Mouse (Mus musculus): ENCODE data around the gene Fscn2. TPM values are rescaled to one million over a fixed set of nuclear protein-coding genes. Genes with fewer than 3 reads are reported as not detected.

Fscn2 gene
- polyA plus RNA-seq, 1 experiment: not detected

DNA sequence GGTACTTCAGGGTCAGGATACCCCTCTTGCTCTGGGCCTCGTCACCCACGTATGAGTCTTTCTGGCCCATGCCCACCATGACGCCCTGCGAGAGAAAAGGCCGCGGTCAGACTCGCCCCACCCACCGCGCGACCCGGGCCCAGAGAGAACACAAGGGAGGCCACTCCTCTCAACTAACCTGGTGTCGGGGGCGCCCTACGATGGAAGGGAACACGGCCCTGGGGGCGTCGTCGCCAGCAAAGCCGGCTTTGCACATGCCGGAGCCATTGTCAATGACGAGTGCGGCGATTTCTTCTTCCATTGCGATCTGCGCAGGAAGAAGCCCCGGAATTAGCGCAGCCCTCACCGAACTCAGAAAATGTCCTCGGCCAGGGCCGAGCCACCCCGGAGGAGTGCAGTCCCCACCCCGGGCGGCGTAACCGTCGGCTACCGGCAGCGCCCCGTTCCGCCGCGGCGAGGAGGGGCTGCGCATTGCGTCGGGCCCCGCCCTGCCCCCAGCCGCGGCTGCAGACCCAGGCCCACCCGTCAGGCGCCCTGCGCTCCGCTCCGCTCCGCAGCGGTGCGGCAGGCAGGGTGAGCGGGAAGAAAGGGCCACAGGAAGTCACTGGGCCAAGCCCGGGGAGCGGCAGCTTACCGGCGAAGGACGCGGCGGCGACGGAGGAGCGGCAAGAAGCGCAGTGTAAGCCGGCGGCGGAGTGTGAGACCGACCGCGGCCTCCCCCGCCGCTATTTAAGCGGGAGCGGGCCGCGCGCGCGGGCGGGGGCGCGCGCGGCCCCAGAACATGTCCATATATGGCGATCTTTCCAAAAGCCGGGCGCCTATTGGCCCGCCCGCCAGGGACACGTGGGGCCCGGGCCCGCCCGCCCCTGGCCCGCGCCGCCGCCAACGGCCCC is 13.3 kb upstream of the Fscn2 start, which contains the start of gene Actg1:
Gene Actg1 (minus strand): TSS at position 752 of the 893 bp plus-strand sequence.
- peaks cover 2% of the 10 kb centered on the region for H3K4me1 ChIP-seq (ENCODE audit: control insufficient read depth, insufficient read depth, low read length)
- peak; percentile 60 for TF ChIP-seq POLR2A (IDR thresholded peaks at IDR 0.05; ENCODE audit: insufficient read depth, low read length)
- no peak for TF ChIP-seq CTCF (IDR thresholded peaks at IDR 0.05; ENCODE audit: low read depth, low read length)

GRCm38 (mm10) chr11:120348684-120349370 is 12.5 kb upstream of the Fscn2 start:
- Histone ChIP-seq H3K4me3 (ENCODE audit: low read depth, low read length) (peak overlapping the region; percentile 74), H3K27me3 (ENCODE audit: control insufficient read depth, insufficient read depth, low read length, poor library complexity, severe bottlenecking) (no peaks in the 10 kb centered on the region), H3K27ac (ENCODE audit: insufficient read depth, low read length) (peak overlapping the region; percentile 85), H3K9ac (ENCODE audit: low read depth, poor library complexity, severe bottlenecking) (peak overlapping the region; percentile 99), H3K36me3 (ENCODE audit: control insufficient read depth, insufficient read depth, low read length, poor library complexity, severe bottlenecking) (peaks cover 21% of the 10 kb centered on the region), H3K9me3 (replicated peaks; ENCODE audit: control insufficient read depth, insufficient read depth, low read length, poor library complexity, severe bottlenecking) (no peaks in the 10 kb centered on the region), H3K4me1 (ENCODE audit: control insufficient read depth, insufficient read depth, low read length) (peaks cover 2% of the 10 kb centered on the region)
- no peak for TF ChIP-seq CTCF (IDR thresholded peaks at IDR 0.05; ENCODE audit: low read depth, low read length)
- no peak for TF ChIP-seq EP300 (IDR thresholded peaks at IDR 0.05; ENCODE audit: insufficient read depth, low read depth, low read length)
- no peak for TF ChIP-seq POLR2A (IDR thresholded peaks at IDR 0.05; ENCODE audit: insufficient read depth, low read length)

More for the DNA sequence above, 13.3 kb upstream of the Fscn2 start, which contains the start of gene Actg1:
- Histone ChIP-seq H3K9ac (ENCODE audit: low read depth, poor library complexity, severe bottlenecking) (peak within 1 kb of the TSS; percentile 99), H3K9me3 (replicated peaks; ENCODE audit: control insufficient read depth, insufficient read depth, low read length, poor library complexity, severe bottlenecking) (no peaks in the 10 kb centered on the region), H3K27ac (ENCODE audit: insufficient read depth, low read length) (peak within 1 kb of the TSS; percentile 85), H3K4me3 (ENCODE audit: low read depth, low read length) (peak within 1 kb of the TSS; percentile 93), H3K36me3 (ENCODE audit: control insufficient read depth, insufficient read depth, low read length, poor library complexity, severe bottlenecking) (peaks cover 21% of the 10 kb centered on the region), H3K27me3 (ENCODE audit: control insufficient read depth, insufficient read depth, low read length, poor library complexity, severe bottlenecking) (no peaks in the 10 kb centered on the region)

DNA sequence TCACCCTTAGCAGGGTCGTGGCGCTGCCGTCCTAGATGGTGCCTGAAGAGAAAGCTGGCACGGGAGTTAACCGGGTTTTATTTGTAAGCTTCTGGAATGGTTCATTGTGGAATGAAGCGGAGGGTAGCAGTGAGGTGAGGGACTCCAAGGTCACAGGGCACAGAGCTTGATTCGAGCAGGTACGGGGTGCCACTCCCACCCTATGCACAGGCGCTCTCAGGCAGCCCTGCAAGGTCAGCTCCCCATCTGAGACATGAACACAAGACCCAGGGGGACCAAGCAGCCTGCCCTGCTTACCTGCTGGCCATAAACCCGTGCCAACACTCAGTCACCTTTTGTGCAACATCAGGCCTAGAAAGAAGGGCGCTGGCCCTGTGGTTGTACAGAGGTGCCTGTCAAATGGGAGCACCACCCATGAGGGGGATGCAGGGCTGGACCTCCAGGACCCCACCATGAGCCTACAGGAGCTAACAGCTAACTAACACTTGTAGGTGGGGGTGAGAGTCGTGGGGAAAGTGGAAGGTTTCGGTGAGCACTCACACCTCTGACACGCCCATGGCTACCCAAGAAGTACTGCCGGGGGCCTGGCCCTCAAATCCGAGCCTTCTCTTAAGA is 11.9 kb upstream of the Fscn2 start:
- H3K4me3 ChIP-seq (ENCODE audit: low read depth, low read length): peak overlapping the region; percentile 74
- H3K27ac ChIP-seq (ENCODE audit: insufficient read depth, low read length): peak overlapping the region; percentile 85
- H3K9ac ChIP-seq (ENCODE audit: low read depth, poor library complexity, severe bottlenecking): peak overlapping the region; percentile 99
- no peaks in the 10 kb centered on the region for H3K27me3 ChIP-seq (ENCODE audit: control insufficient read depth, insufficient read depth, low read length, poor library complexity, severe bottlenecking)
- no peaks in the 10 kb centered on the region for H3K9me3 ChIP-seq (replicated peaks; ENCODE audit: control insufficient read depth, insufficient read depth, low read length, poor library complexity, severe bottlenecking)
- peaks cover 2% of the 10 kb centered on the region for H3K4me1 ChIP-seq (ENCODE audit: control insufficient read depth, insufficient read depth, low read length)
- TF ChIP-seq EP300 (IDR thresholded peaks at IDR 0.05; ENCODE audit: insufficient read depth, low read depth, low read length): no peak
- TF ChIP-seq POLR2A (IDR thresholded peaks at IDR 0.05; ENCODE audit: insufficient read depth, low read length): no peak
- TF ChIP-seq CTCF (IDR thresholded peaks at IDR 0.05; ENCODE audit: low read depth, low read length): no peak
- H3K36me3 ChIP-seq (ENCODE audit: control insufficient read depth, insufficient read depth, low read length, poor library complexity, severe bottlenecking): peaks cover 19% of the 10 kb centered on the region

DNA sequence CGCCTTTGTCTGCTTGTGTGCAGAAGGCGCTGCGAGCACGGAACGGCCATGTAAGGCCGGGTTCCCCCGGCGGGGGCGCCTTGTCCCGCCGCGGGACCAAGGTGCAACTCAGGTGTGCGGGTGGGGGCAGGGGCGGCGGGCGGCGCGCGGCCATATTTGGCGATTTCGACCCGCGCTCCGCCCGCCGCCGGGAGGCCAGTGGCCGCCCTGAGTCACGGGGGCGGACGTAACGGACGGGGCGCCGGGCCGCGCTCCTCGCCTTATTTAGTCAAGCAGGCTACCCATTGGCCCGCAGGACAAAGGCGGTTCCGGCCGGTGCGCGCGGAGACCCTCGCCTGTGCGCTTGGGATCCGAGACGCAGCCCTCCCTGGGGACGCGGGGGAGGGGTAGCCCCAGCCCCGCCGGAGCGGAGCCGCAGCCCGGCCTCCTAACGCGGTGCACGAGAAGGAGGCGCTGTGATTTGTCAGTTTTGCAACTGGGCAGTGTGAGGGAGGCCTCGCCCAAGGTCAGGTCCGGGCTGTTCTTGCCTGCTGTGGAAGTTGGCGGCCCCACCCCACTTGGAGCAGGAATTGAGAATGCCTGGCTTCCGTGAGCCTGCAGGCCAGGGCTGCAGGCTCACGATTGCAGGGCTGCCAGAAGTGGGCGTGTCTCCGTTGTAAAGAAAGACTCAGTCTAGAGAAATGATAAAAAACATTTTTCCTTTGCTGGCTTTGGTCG is 11.2 kb upstream of the Fscn2 start:
- TF ChIP-seq CTCF (IDR thresholded peaks at IDR 0.05; ENCODE audit: low read depth, low read length) (no peak), EP300 (IDR thresholded peaks at IDR 0.05; ENCODE audit: insufficient read depth, low read depth, low read length) (0 out of 2 replicates have a peak, but pooled peaks have one; percentile 20), POLR2A (IDR thresholded peaks at IDR 0.05; ENCODE audit: insufficient read depth, low read length) (no peak)
- peaks cover 2% of the 10 kb centered on the region for H3K4me1 ChIP-seq (ENCODE audit: control insufficient read depth, insufficient read depth, low read length)
- peak overlapping the region; percentile 74 for H3K4me3 ChIP-seq (ENCODE audit: low read depth, low read length)
- H3K27ac ChIP-seq (ENCODE audit: insufficient read depth, low read length): peak overlapping the region; percentile 85
- peaks cover 14% of the 10 kb centered on the region for H3K36me3 ChIP-seq (ENCODE audit: control insufficient read depth, insufficient read depth, low read length, poor library complexity, severe bottlenecking)
- H3K27me3 ChIP-seq (ENCODE audit: control insufficient read depth, insufficient read depth, low read length, poor library complexity, severe bottlenecking): no peaks in the 10 kb centered on the region
- H3K9ac ChIP-seq (ENCODE audit: low read depth, poor library complexity, severe bottlenecking): peak overlapping the region; percentile 99
- H3K9me3 ChIP-seq (replicated peaks; ENCODE audit: control insufficient read depth, insufficient read depth, low read length, poor library complexity, severe bottlenecking): no peaks in the 10 kb centered on the region

DNA sequence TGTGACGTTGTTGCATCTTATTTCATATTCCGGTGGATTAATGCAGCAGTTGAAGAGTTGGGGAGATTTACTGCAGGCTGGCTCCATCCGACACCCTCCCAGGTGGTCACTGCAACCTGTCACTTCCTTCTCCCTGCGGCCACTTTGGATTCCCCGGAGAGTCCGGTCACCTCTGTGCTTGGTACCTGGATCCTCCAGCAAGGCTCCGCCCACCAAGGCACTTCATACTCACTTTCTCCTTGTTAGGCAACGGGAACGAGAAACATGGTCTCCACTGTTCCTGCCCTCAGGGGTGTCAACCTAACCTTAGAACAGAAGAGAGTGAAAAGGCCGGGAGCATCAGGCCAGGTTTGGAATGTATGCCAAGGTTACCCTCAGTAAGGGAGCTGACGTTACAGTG is 10.6 kb upstream of the Fscn2 start:
- H3K27me3 ChIP-seq (ENCODE audit: control insufficient read depth, insufficient read depth, low read length, poor library complexity, severe bottlenecking): no peaks in the 10 kb centered on the region
- TF ChIP-seq POLR2A (IDR thresholded peaks at IDR 0.05; ENCODE audit: insufficient read depth, low read length) (no peak), CTCF (IDR thresholded peaks at IDR 0.05; ENCODE audit: low read depth, low read length) (no peak), EP300 (IDR thresholded peaks at IDR 0.05; ENCODE audit: insufficient read depth, low read depth, low read length) (no peak)
- no peaks in the 10 kb centered on the region for H3K9me3 ChIP-seq (replicated peaks; ENCODE audit: control insufficient read depth, insufficient read depth, low read length, poor library complexity, severe bottlenecking)
- peaks cover 11% of the 10 kb centered on the region for H3K36me3 ChIP-seq (ENCODE audit: control insufficient read depth, insufficient read depth, low read length, poor library complexity, severe bottlenecking)
- H3K4me1 ChIP-seq (ENCODE audit: control insufficient read depth, insufficient read depth, low read length): peaks cover 2% of the 10 kb centered on the region
- peak overlapping the region; percentile 52 for H3K4me3 ChIP-seq (ENCODE audit: low read depth, low read length)
- peak overlapping the region; percentile 99 for H3K9ac ChIP-seq (ENCODE audit: low read depth, poor library complexity, severe bottlenecking)
- peak overlapping the region; percentile 68 for H3K27ac ChIP-seq (ENCODE audit: insufficient read depth, low read length)
